Mouse (Mus musculus): ENCODE measurements at regions not wholly inside any gene's neighbourhood (a gene's known extent, or its start where the extent isn't known, plus 50 kb on each side); places are given as distances from the start of the nearest gene placed in this dataset.

- TF ChIP-seq CTCF (conservative IDR thresholded peaks at IDR 0.05; ENCODE audit: low read length) (no peak), POU5F1 (IDR thresholded peaks at IDR 0.05; ENCODE audit: borderline replicate concordance, low read length) (no peak), NANOG (IDR thresholded peaks at IDR 0.05; ENCODE audit: borderline replicate concordance, low read length) (no peak)
These were observed 201.0 kb upstream of the Epha5 start for GRCm38 (mm10) chr5:84618194-84618593.
